Mouse (Mus musculus) thymus, adult 2 months (tissue): ENCODE results near the gene Chid1.

ENCODE experiments used
- CTCF ChIP-seq: fragments of 200-500 bp; IDR thresholded peaks from 2 replicates; pipeline ENCODE4 v1.5.1; 2012; ENCODE audit warnings: mild to moderate bottlenecking, control low read depth, low read length, moderate library complexity, borderline replicate concordance; ENCODE audit not compliant: control insufficient read depth, poor library complexity, insufficient read depth; ENCODE audit errors: extremely low read depth
- POLR2A ChIP-seq: fragments of 200-500 bp; IDR thresholded peaks from 2 replicates; pipeline ENCODE4 v1.6.1; 2012; ENCODE audit warnings: mild to moderate bottlenecking, low read length, control low read depth, moderate library complexity; ENCODE audit not compliant: control insufficient read depth, poor library complexity, insufficient read depth; ENCODE audit errors: extremely low read depth

GRCm38 (mm10) chr7:141472226-141472625 lies 67.4 kb downstream of the Chid1 start:
- TF ChIP-seq CTCF (no peak), POLR2A (no peak)
